Mouse (Mus musculus) naive thymus-derived CD4-positive, alpha-beta T cell, adult 5 months (primary cell): Measurements from ENCODE around the gene Ush1g. TPM values are rescaled to one million over a fixed set of nuclear protein-coding genes. Genes with fewer than 3 reads are reported as not detected.

ENCODE experiments used
- polyA plus RNA-seq: library from polyadenylated mRNA; unstranded; fragments of 100-300 nt; shearing (Covaris generic); gene quantifications from one replicate; pipeline ENCODE4 v1.2.1, GENCODE M21; 2017

The Ush1g gene
- not detected for polyA plus RNA-seq

GRCm38 (mm10) chr11:115321906-115322693, at the start of gene Ush1g:
TSS of gene Ush1g (minus strand) at chr11:115322041.

GRCm38 (mm10) chr11:115367395-115367944, 45.6 kb upstream of the Ush1g start, which contains the start of gene Hid1:
TSS of gene Hid1 (minus strand) at chr11:115367756.

GRCm38 (mm10) chr11:115334531-115334930, 12.7 kb upstream of the Ush1g start, which contains the start of gene Otop3:
TSS of gene Otop3 (plus strand) at chr11:115334731.

GRCm38 (mm10) chr11:115306863-115307262, 15.0 kb downstream of the Ush1g start, which contains the start of gene Otop2:
TSS of gene Otop2 (plus strand) at chr11:115307163.

GRCm38 (mm10) chr11:115297214-115297826, 24.5 kb downstream of the Ush1g start, which contains the start of gene Fads6:
TSS of gene Fads6 (minus strand) at chr11:115297663.

GRCm38 (mm10) chr11:115276780-115277603, 44.8 kb downstream of the Ush1g start, which contains the start of gene Fdxr:
TSS of gene Fdxr (minus strand) at chr11:115277050.

GRCm38 (mm10) chr11:115267061-115267883, 54.6 kb downstream of the Ush1g start, which contains the start of gene Grin2c:
TSS of gene Grin2c (minus strand) at chr11:115267243.

Other genes with a start within 250 kb of the Ush1g start
- 45.1 TPM for gene Rab37, start 230.6 kb downstream of the Ush1g start, polyA plus RNA-seq
- 0.29 TPM for gene Cd300lf, start 188.0 kb downstream of the Ush1g start, polyA plus RNA-seq
- 167 TPM for gene Slc9a3r1, start 158.7 kb downstream of the Ush1g start, polyA plus RNA-seq
- gene Tmem104, start 134.6 kb downstream of the Ush1g start, polyA plus RNA-seq, result 11.7 TPM
- 9.5 TPM for gene Nat9, start 134.2 kb downstream of the Ush1g start, polyA plus RNA-seq
- gene Grin2c, start 54.8 kb downstream of the Ush1g start, polyA plus RNA-seq, result not detected
- 16.2 TPM for gene Fdxr, start 45.0 kb downstream of the Ush1g start, polyA plus RNA-seq
- 0.27 TPM for gene Fads6, start 24.4 kb downstream of the Ush1g start, polyA plus RNA-seq
- gene Otop2, start 14.9 kb downstream of the Ush1g start, polyA plus RNA-seq, result not detected
- not detected for gene Otop3, start 12.7 kb upstream of the Ush1g start, polyA plus RNA-seq
- gene Hid1, start 45.7 kb upstream of the Ush1g start, polyA plus RNA-seq, result 60.2 TPM
- gene Cdr2l, start 59.9 kb upstream of the Ush1g start, polyA plus RNA-seq, result 0.55 TPM
- 102 TPM for gene Mrpl58, start 81.7 kb upstream of the Ush1g start, polyA plus RNA-seq
- 486 TPM for gene Atp5h, start 97.9 kb upstream of the Ush1g start, polyA plus RNA-seq
- gene Kctd2, start 98.1 kb upstream of the Ush1g start, polyA plus RNA-seq, result 106 TPM
- gene Trim80, start 118.5 kb upstream of the Ush1g start, polyA plus RNA-seq, result not detected
- gene Slc16a5, start 140.4 kb upstream of the Ush1g start, polyA plus RNA-seq, result 14.1 TPM
- gene Armc7, start 153.6 kb upstream of the Ush1g start, polyA plus RNA-seq, result 65.1 TPM
- gene Nt5c, start 169.8 kb upstream of the Ush1g start, polyA plus RNA-seq, result 244 TPM
- gene Jpt1, start 192.3 kb upstream of the Ush1g start, polyA plus RNA-seq, result 310 TPM
- 541 TPM for gene Sumo2, start 214.2 kb upstream of the Ush1g start, polyA plus RNA-seq
- gene Nup85, start 242.4 kb upstream of the Ush1g start, polyA plus RNA-seq, result 76.6 TPM